Mouse (Mus musculus): ENCODE measurements around the gene Aurka. TPM values are rescaled to one million over a fixed set of nuclear protein-coding genes. Genes with fewer than 3 reads are reported as not detected.

Aurka gene
- polyA plus RNA-seq (2014; fragmentation: Nextera tagmentation; extraction: Ambion mirVana): 190 and 215 TPM in 2 replicates

GRCm38 (mm10) chr2:172370411-172371223 is at the start of gene Aurka, which contains the start of gene Cstf1:
Gene Aurka, minus strand, starts transcription at chr2:172370535.
Gene Cstf1, plus strand, starts transcription at chr2:172370681.
- H3K4me1 ChIP-seq (replicated peaks; ENCODE audit: control insufficient read depth, insufficient read depth, low read length): peaks cover 29% of the 10 kb centered on the region
- peak; percentile 97 for ATAC-seq (replicated peaks; ENCODE audit: low FRiP score)
- peak within 1 kb of the TSS; percentile 91 for H3K4me2 ChIP-seq
- peak within 1 kb of the TSS; percentile 85 for H3K27ac ChIP-seq (ENCODE audit: low read depth, low read length)
- WGBS: under 1% methylated on average over 66 of the region's 66 CpGs
- H3K4me3 ChIP-seq (ENCODE audit: low read depth, low read length): peak within 1 kb of the TSS; percentile 95
- peak within 1 kb of the TSS; percentile 97 for H3K9ac ChIP-seq (ENCODE audit: low read depth, low read length)
- no peaks in the 10 kb centered on the region for H3K9me3 ChIP-seq (ENCODE audit: control insufficient read depth, low read length)
- H3K27me3 ChIP-seq (replicated peaks; ENCODE audit: control insufficient read depth, insufficient read depth, low read length): no peaks in the 10 kb centered on the region
- DNase-seq (ENCODE audit: low spot score): peak; percentile 96
- peaks cover 38% of the 10 kb centered on the region for H3K36me3 ChIP-seq (ENCODE audit: control insufficient read depth, insufficient read depth, low read length)

GRCm38 (mm10) chr2:172418208-172418607 is 47.9 kb upstream of the Aurka start:
- no peaks in the 10 kb centered on the region for H3K27me3 ChIP-seq (replicated peaks; ENCODE audit: control insufficient read depth, insufficient read depth, low read length)
- H3K36me3 ChIP-seq (ENCODE audit: control insufficient read depth, insufficient read depth, low read length): no peaks in the 10 kb centered on the region
- H3K9me3 ChIP-seq (ENCODE audit: control insufficient read depth, low read length): no peaks in the 10 kb centered on the region
- DNase-seq (ENCODE audit: low spot score) (no peak), ATAC-seq (replicated peaks; ENCODE audit: low FRiP score) (no peak)
- no peak overlapping the region for H3K4me3 ChIP-seq (ENCODE audit: low read depth, low read length)
- no peak overlapping the region for H3K4me2 ChIP-seq
- WGBS: 75% methylated on average over 5 of the region's 5 CpGs
- no peak overlapping the region for H3K9ac ChIP-seq (ENCODE audit: low read depth, low read length)
- peaks cover 4% of the 10 kb centered on the region for H3K4me1 ChIP-seq (replicated peaks; ENCODE audit: control insufficient read depth, insufficient read depth, low read length)
- no peak overlapping the region for H3K27ac ChIP-seq (ENCODE audit: low read depth, low read length)

- Histone ChIP-seq H3K4me1 (replicated peaks; ENCODE audit: control insufficient read depth, insufficient read depth, low read length) (peaks cover 10% of the 10 kb centered on the region), H3K9me3 (ENCODE audit: control insufficient read depth, low read length) (no peaks in the 10 kb centered on the region), H3K27ac (ENCODE audit: low read depth, low read length) (no peak overlapping the region), H3K36me3 (ENCODE audit: control insufficient read depth, insufficient read depth, low read length) (no peaks in the 10 kb centered on the region), H3K27me3 (replicated peaks; ENCODE audit: control insufficient read depth, insufficient read depth, low read length) (no peaks in the 10 kb centered on the region), H3K4me2 (no peak overlapping the region), H3K4me3 (ENCODE audit: low read depth, low read length) (no peak overlapping the region), H3K9ac (ENCODE audit: low read depth, low read length) (no peak overlapping the region)
- ATAC-seq (replicated peaks; ENCODE audit: low FRiP score): no peak
- DNase-seq (ENCODE audit: low spot score): no peak
- WGBS: 90% methylated on average over 5 of the region's 5 CpGs
Observed at GRCm38 (mm10) chr2:172416876-172417275, 46.5 kb upstream of the Aurka start.

GRCm38 (mm10) chr2:172416218-172416617 is 45.9 kb upstream of the Aurka start:
- DNase-seq (ENCODE audit: low spot score): no peak
- no peak overlapping the region for H3K27ac ChIP-seq (ENCODE audit: low read depth, low read length)
- WGBS: 64% methylated on average over 12 of the region's 12 CpGs
- H3K36me3 ChIP-seq (ENCODE audit: control insufficient read depth, insufficient read depth, low read length): no peaks in the 10 kb centered on the region
- H3K4me1 ChIP-seq (replicated peaks; ENCODE audit: control insufficient read depth, insufficient read depth, low read length): peaks cover 10% of the 10 kb centered on the region
- no peaks in the 10 kb centered on the region for H3K9me3 ChIP-seq (ENCODE audit: control insufficient read depth, low read length)
- ATAC-seq (replicated peaks; ENCODE audit: low FRiP score): no peak
- no peak overlapping the region for H3K9ac ChIP-seq (ENCODE audit: low read depth, low read length)
- no peak overlapping the region for H3K4me2 ChIP-seq
- no peaks in the 10 kb centered on the region for H3K27me3 ChIP-seq (replicated peaks; ENCODE audit: control insufficient read depth, insufficient read depth, low read length)
- H3K4me3 ChIP-seq (ENCODE audit: low read depth, low read length): no peak overlapping the region

GRCm38 (mm10) chr2:172413894-172414293 is 43.6 kb upstream of the Aurka start:
- H3K27ac ChIP-seq (ENCODE audit: low read depth, low read length): no peak overlapping the region
- DNase-seq (ENCODE audit: low spot score) (no peak), ATAC-seq (replicated peaks; ENCODE audit: low FRiP score) (no peak)
- no peak overlapping the region for H3K4me2 ChIP-seq
- H3K9me3 ChIP-seq (ENCODE audit: control insufficient read depth, low read length): no peaks in the 10 kb centered on the region
- no peak overlapping the region for H3K9ac ChIP-seq (ENCODE audit: low read depth, low read length)
- no peaks in the 10 kb centered on the region for H3K27me3 ChIP-seq (replicated peaks; ENCODE audit: control insufficient read depth, insufficient read depth, low read length)
- no peak overlapping the region for H3K4me3 ChIP-seq (ENCODE audit: low read depth, low read length)
- peaks cover 10% of the 10 kb centered on the region for H3K4me1 ChIP-seq (replicated peaks; ENCODE audit: control insufficient read depth, insufficient read depth, low read length)
- whole genome bisulfite sequencing: 47% methylated on average over 5 of the region's 5 CpGs
- H3K36me3 ChIP-seq (ENCODE audit: control insufficient read depth, insufficient read depth, low read length): no peaks in the 10 kb centered on the region

- H3K36me3 ChIP-seq (ENCODE audit: control insufficient read depth, insufficient read depth, low read length): no peaks in the 10 kb centered on the region
- H3K4me2 ChIP-seq: no peak overlapping the region
- H3K4me3 ChIP-seq (ENCODE audit: low read depth, low read length): no peak overlapping the region
- DNase-seq (ENCODE audit: low spot score) (no peak), ATAC-seq (replicated peaks; ENCODE audit: low FRiP score) (peak; percentile 35; the same call in 1 of the 2 replicates)
- H3K9me3 ChIP-seq (ENCODE audit: control insufficient read depth, low read length): no peaks in the 10 kb centered on the region
- no peaks in the 10 kb centered on the region for H3K27me3 ChIP-seq (replicated peaks; ENCODE audit: control insufficient read depth, insufficient read depth, low read length)
- H3K4me1 ChIP-seq (replicated peaks; ENCODE audit: control insufficient read depth, insufficient read depth, low read length): peaks cover 10% of the 10 kb centered on the region
- no peak overlapping the region for H3K9ac ChIP-seq (ENCODE audit: low read depth, low read length)
- H3K27ac ChIP-seq (ENCODE audit: low read depth, low read length): peak overlapping the region; percentile 17; the same call in 1 of the 2 replicates
- WGBS: 23% methylated on average over 4 of the region's 4 CpGs
Observed at GRCm38 (mm10) chr2:172413273-172413672, 42.9 kb upstream of the Aurka start.

- no peak overlapping the region for H3K4me3 ChIP-seq (ENCODE audit: low read depth, low read length)
- H3K27ac ChIP-seq (ENCODE audit: low read depth, low read length): no peak overlapping the region
- H3K27me3 ChIP-seq (replicated peaks; ENCODE audit: control insufficient read depth, insufficient read depth, low read length): no peaks in the 10 kb centered on the region
- H3K4me1 ChIP-seq (replicated peaks; ENCODE audit: control insufficient read depth, insufficient read depth, low read length): peaks cover 10% of the 10 kb centered on the region
- peak overlapping the region; percentile 30; the same call in 1 of the 2 replicates for H3K4me2 ChIP-seq
- no peaks in the 10 kb centered on the region for H3K36me3 ChIP-seq (ENCODE audit: control insufficient read depth, insufficient read depth, low read length)
- no peaks in the 10 kb centered on the region for H3K9me3 ChIP-seq (ENCODE audit: control insufficient read depth, low read length)
- no peak overlapping the region for H3K9ac ChIP-seq (ENCODE audit: low read depth, low read length)
- WGBS: 14% methylated on average over 9 of the region's 9 CpGs
- ATAC-seq (replicated peaks; ENCODE audit: low FRiP score): peak; percentile 68
- peak; percentile 53 for DNase-seq (ENCODE audit: low spot score)
Observed at GRCm38 (mm10) chr2:172412454-172412853, 42.1 kb upstream of the Aurka start.

GRCm38 (mm10) chr2:172411091-172411490 is 40.8 kb upstream of the Aurka start:
- no peak overlapping the region for H3K4me3 ChIP-seq (ENCODE audit: low read depth, low read length)
- H3K9me3 ChIP-seq (ENCODE audit: control insufficient read depth, low read length): no peaks in the 10 kb centered on the region
- no peaks in the 10 kb centered on the region for H3K27me3 ChIP-seq (replicated peaks; ENCODE audit: control insufficient read depth, insufficient read depth, low read length)
- H3K9ac ChIP-seq (ENCODE audit: low read depth, low read length): no peak overlapping the region
- no peak for ATAC-seq (replicated peaks; ENCODE audit: low FRiP score)
- 78% methylated on average over 11 of the region's 11 CpGs for WGBS
- H3K4me1 ChIP-seq (replicated peaks; ENCODE audit: control insufficient read depth, insufficient read depth, low read length): peaks cover 10% of the 10 kb centered on the region
- H3K27ac ChIP-seq (ENCODE audit: low read depth, low read length): no peak overlapping the region
- DNase-seq (ENCODE audit: low spot score): no peak
- H3K36me3 ChIP-seq (ENCODE audit: control insufficient read depth, insufficient read depth, low read length): no peaks in the 10 kb centered on the region
- no peak overlapping the region for H3K4me2 ChIP-seq

- WGBS: 64% methylated on average over 2 of the region's 2 CpGs
Observed at GRCm38 (mm10) chr2:172410686-172411085, 40.4 kb upstream of the Aurka start.

More at GRCm38 (mm10) chr2:172410686-172411085, 40.4 kb upstream of the Aurka start:
- Histone ChIP-seq H3K27ac (ENCODE audit: low read depth, low read length) (no peak overlapping the region), H3K9me3 (ENCODE audit: control insufficient read depth, low read length) (no peaks in the 10 kb centered on the region), H3K4me1 (replicated peaks; ENCODE audit: control insufficient read depth, insufficient read depth, low read length) (peaks cover 10% of the 10 kb centered on the region), H3K36me3 (ENCODE audit: control insufficient read depth, insufficient read depth, low read length) (no peaks in the 10 kb centered on the region), H3K27me3 (replicated peaks; ENCODE audit: control insufficient read depth, insufficient read depth, low read length) (no peaks in the 10 kb centered on the region), H3K4me2 (no peak overlapping the region), H3K9ac (ENCODE audit: low read depth, low read length) (no peak overlapping the region), H3K4me3 (ENCODE audit: low read depth, low read length) (no peak overlapping the region)
- ATAC-seq (replicated peaks; ENCODE audit: low FRiP score): no peak
- no peak for DNase-seq (ENCODE audit: low spot score)
